22 mouse cellular contexts compared by ENCODE assay signal in genomic region chr5:124510536-124511050, GRCm38 (mm10). TPM values are rescaled to one million over a fixed set of nuclear protein-coding genes. Genes with fewer than 3 reads are reported as not detected.
DNase-seq lines count a peak whose midpoint lies in the region; ATAC-seq and TF ChIP-seq lines count a peak whose summit lies in the region.
"Had no signal": no experiment of that assay in that cellular context is flagged by ENCODE, and none has a peak within 500 bp of the region (broad histone marks: within the 10 kb centered on the region; RNA-seq: fewer than 3 reads in every experiment).

No protein-coding gene starts in this region.

- no peak overlapping the region for H3K4me2 ChIP-seq in heart, embryonic 12.5 days
- H3K4me2 ChIP-seq: intestine, embryonic 15.5 days; limb, embryonic 13.5 days; liver, embryonic 13.5 days; midbrain, embryonic 12.5 days; neural tube, embryonic 15.5 days had no signal

- H3K27ac ChIP-seq in heart, embryonic 12.5 days (ENCODE audit: poor library complexity, severe bottlenecking), result peak overlapping the region; percentile 12; the same call in 1 of the 2 replicates
- H3K27ac ChIP-seq in left cerebral cortex, adult 2 months, result peak overlapping the region; percentile 47; the same call in 1 of the 2 replicates
- H3K27ac ChIP-seq: hindbrain, embryonic 10.5 days; intestine, embryonic 15.5 days; limb, embryonic 13.5 days; liver, embryonic 13.5 days; midbrain, embryonic 12.5 days; neural tube, embryonic 15.5 days had no signal

- 79% methylated on average over 10 of the region's 10 CpGs for WGBS in heart, embryonic 12.5 days

- no peaks in the 10 kb centered on the region for H3K27me3 ChIP-seq in heart, embryonic 12.5 days (replicated peaks)
- H3K27me3 ChIP-seq: intestine, embryonic 15.5 days; limb, embryonic 13.5 days; liver, embryonic 13.5 days; midbrain, embryonic 12.5 days; neural tube, embryonic 15.5 days had no signal

- peaks cover 28% of the 10 kb centered on the region for H3K4me1 ChIP-seq in heart, embryonic 12.5 days (replicated peaks)
- H3K4me1 ChIP-seq: limb, embryonic 13.5 days; liver, embryonic 13.5 days; midbrain, embryonic 12.5 days had no signal

- peaks cover 68% of the 10 kb centered on the region for H3K36me3 ChIP-seq in heart, embryonic 12.5 days

- intact Hi-C loops in gastrocnemius, postnatal 14 days (cut with DNase I; ENCODE audit: low total_unique reads), result no loop called here
- intact Hi-C loops in left cerebral cortex, adult 2 months (cut with DNase I), result no loop called here
- intact Hi-C loops in left cerebral cortex, postnatal 36 days (cut with DNase I), result no loop called here

- no peak overlapping the region for H3K4me3 ChIP-seq in heart, embryonic 12.5 days
- H3K4me3 ChIP-seq in left cerebral cortex, adult 2 months, result no peak overlapping the region
- H3K4me3 ChIP-seq: hindbrain, embryonic 10.5 days; intestine, embryonic 15.5 days; limb, embryonic 13.5 days; liver, embryonic 13.5 days; midbrain, embryonic 12.5 days; neural tube, embryonic 15.5 days had no signal

- peak overlapping the region; percentile 17; the same call in 1 of the 2 replicates for H3K9ac ChIP-seq in heart, embryonic 12.5 days
- H3K9ac ChIP-seq: intestine, embryonic 15.5 days; limb, embryonic 13.5 days; liver, embryonic 13.5 days; midbrain, embryonic 12.5 days; neural tube, embryonic 15.5 days had no signal

- peak; percentile 76 for DNase-seq in gastrocnemius, adult 18-20 months (ENCODE audit: low spot score)
- DNase-seq in gastrocnemius, postnatal 14 days, result no peak
- no peak for DNase-seq in heart, adult 8-10 months (ENCODE audit: low spot score)
- no peak for DNase-seq in left cerebral cortex, adult 2 months (ENCODE audit: extremely low spot score in 1 of 2, low spot score in 2 of 2)
- no peak for DNase-seq in left cerebral cortex, postnatal 36 days (ENCODE audit: low spot score in 2 of 2)
- peak; percentile 55 for DNase-seq in ES-CJ7 (ENCODE audit: low read depth, low spot score)
- no peak for DNase-seq in yolk sac, embryonic 10.5 days (ENCODE audit: low spot score)
- DNase-seq: adrenal gland, adult 2 months; cerebellum, adult 11-12 months; liver, embryonic 13.5 days; right cerebral cortex, adult 18-20 months; right cerebral cortex, postnatal 4 days; thymus, postnatal 25 days had no signal

- ATAC-seq in heart, embryonic 12.5 days (ENCODE audit: insufficient number of reproducible peaks, low FRiP score), result no peak
- ATAC-seq: forebrain, embryonic 14.5 days; hindbrain, embryonic 16.5 days; intestine, embryonic 15.5 days had no signal

- TF ChIP-seq CTCF in left cerebral cortex, adult 2 months (IDR thresholded peaks at IDR 0.05), result no peak

- H3K9me3 ChIP-seq in heart, embryonic 12.5 days (replicated peaks), result no peaks in the 10 kb centered on the region
- H3K9me3 ChIP-seq: hindbrain, embryonic 10.5 days; intestine, embryonic 15.5 days; liver, embryonic 13.5 days; midbrain, embryonic 12.5 days; neural tube, embryonic 15.5 days had no signal

RNA-seq across cellular contexts. Expression of gene Rilpl1, which starts 20.6 kb away (rescaled TPM):
- 100 to 1,000 TPM; 261 to 262 TPM for total RNA-seq in gastrocnemius, adult 18-20 months (2021)
- total RNA-seq in gastrocnemius, postnatal 14 days (2021), result 10 to 100 TPM; 61.8 to 96.0 TPM
- 27.6 and 29.8 TPM in 2 replicates for polyA plus RNA-seq in heart, embryonic 12.5 days (2016; fragmentation: Nextera tagmentation; extraction: Ambion mirVana)
- total RNA-seq in heart, adult 8-10 months (2022), result 100 to 1,000 TPM; 179 to 263 (median 215) TPM
- 10 to 100 TPM; 84.6 to 84.8 TPM for total RNA-seq in left cerebral cortex, adult 2 months (2021)
- total RNA-seq in left cerebral cortex, postnatal 36 days (2021), result 10 to 100 TPM; 65.9 to 97.7 TPM
- total RNA-seq: granulocyte monocyte progenitor cell, adult 5-6 weeks had no signal

RNA-seq across cellular contexts. Expression of gene Snrnp35, which starts 27.7 kb away (rescaled TPM):
- 10 to 100 TPM; 21.0 to 28.1 TPM for total RNA-seq in gastrocnemius, adult 18-20 months (2021)
- 10 to 100 TPM; 27.3 to 28.4 TPM for total RNA-seq in gastrocnemius, postnatal 14 days (2021)
- polyA plus RNA-seq in heart, embryonic 12.5 days (2016; fragmentation: Nextera tagmentation; extraction: Ambion mirVana), result 23.9 and 24.0 TPM in 2 replicates
- total RNA-seq in heart, adult 8-10 months (2022), result 10 to 100 TPM; 12.9 to 19.0 (median 14.6) TPM
- 10 to 100 TPM; 19.9 to 20.8 TPM for total RNA-seq in left cerebral cortex, adult 2 months (2021)
- total RNA-seq in left cerebral cortex, postnatal 36 days (2021), result 10 to 100 TPM; 22.7 to 28.0 TPM

RNA-seq across cellular contexts. Expression of gene Tmed2, which starts 29.9 kb away (rescaled TPM):
- total RNA-seq in gastrocnemius, adult 18-20 months (2021), result 100 to 1,000 TPM; 145 to 151 TPM
- 100 to 1,000 TPM; 138 to 152 TPM for total RNA-seq in gastrocnemius, postnatal 14 days (2021)
- polyA plus RNA-seq in heart, embryonic 12.5 days (2016; fragmentation: Nextera tagmentation; extraction: Ambion mirVana), result 490 and 502 TPM in 2 replicates
- 100 to 1,000 TPM; 164 to 190 (median 179) TPM for total RNA-seq in heart, adult 8-10 months (2022)
- total RNA-seq in left cerebral cortex, adult 2 months (2021), result 10 to 100 TPM; 95.4 to 98.9 TPM
- total RNA-seq in left cerebral cortex, postnatal 36 days (2021), result 10 to 100 TPM; 97.9 to 98.5 TPM

RNA-seq across cellular contexts. Expression of gene Rilpl2, which starts 32.4 kb away (rescaled TPM):
- 1 to 10 TPM; 4.6 to 5.6 TPM for total RNA-seq in gastrocnemius, adult 18-20 months (2021)
- total RNA-seq in gastrocnemius, postnatal 14 days (2021), result 1 to 10 TPM; 4.2 to 4.6 TPM
- polyA plus RNA-seq in heart, embryonic 12.5 days (2016; fragmentation: Nextera tagmentation; extraction: Ambion mirVana), result 13.5 and 13.6 TPM in 2 replicates
- total RNA-seq in heart, adult 8-10 months (2022), result 1 to 10 TPM; 7.0 to 7.8 (median 7.4) TPM
- total RNA-seq in left cerebral cortex, adult 2 months (2021), result 10 to 100 TPM; 17.9 to 21.0 TPM
- total RNA-seq in left cerebral cortex, postnatal 36 days (2021), result 10 to 100 TPM; 18.8 to 20.5 TPM

RNA-seq across cellular contexts. Expression of gene Ddx55, which starts 42.1 kb away (rescaled TPM):
- 1 to 10 TPM; 4.1 to 4.2 TPM for total RNA-seq in gastrocnemius, adult 18-20 months (2021)
- total RNA-seq in gastrocnemius, postnatal 14 days (2021), result 1 to 10 TPM; 3.5 to 4.1 TPM
- polyA plus RNA-seq in heart, embryonic 12.5 days (2016; fragmentation: Nextera tagmentation; extraction: Ambion mirVana), result 8.5 and 8.6 TPM in 2 replicates
- total RNA-seq in heart, adult 8-10 months (2022), result 1 to 10 TPM; 4.2 to 6.6 (median 5.5) TPM
- 10 to 100 TPM; 25.8 to 28.3 TPM for total RNA-seq in left cerebral cortex, adult 2 months (2021)
- total RNA-seq in left cerebral cortex, postnatal 36 days (2021), result 10 to 100 TPM; 23.9 to 31.0 TPM

Comparison
In these comparisons a context has a peak if more than half of its experiments do, and no peak if none do; other contexts are left out.
1. DNase-seq: peak in gastrocnemius, adult 18-20 months (single experiment) and ES-CJ7 (single experiment); none in gastrocnemius, postnatal 14 days (single experiment), heart, adult 8-10 months (single experiment), left cerebral cortex, adult 2 months (0 of 2), left cerebral cortex, postnatal 36 days (0 of 2) and yolk sac, embryonic 10.5 days (single experiment).